Mouse (Mus musculus): ENCODE measurements at regions not wholly inside any gene's neighbourhood (a gene's known extent, or its start where the extent isn't known, plus 50 kb on each side); places are given as distances from the start of the nearest gene placed in this dataset.

- no peak for DNase-seq (ENCODE audit: extremely low read depth)
- Histone ChIP-seq H3K79me2 (replicated peaks; ENCODE audit: control insufficient read depth, extremely low read depth, insufficient read depth, poor library complexity, severe bottlenecking) (no peaks in the 10 kb centered on the region), H3K9me3 (replicated peaks; ENCODE audit: low read length) (peaks cover 4% of the 10 kb centered on the region), H3K9ac (ENCODE audit: insufficient read depth, low read depth) (no peak overlapping the region), H3K4me2 (ENCODE audit: insufficient read depth, low read depth, poor library complexity, severe bottlenecking) (no peak overlapping the region), H3K36me3 (replicated peaks in 1 of 2; ENCODE audit: control insufficient read depth in 1 of 2, insufficient read depth in 1 of 2, low read length in 1 of 2) (no peaks in the 10 kb centered on the region), H3K4me3 (replicated peaks in 1 of 3; ENCODE audit: low read depth in 2 of 3, low read length in 2 of 3, poor library complexity in 1 of 3) (no peak overlapping the region), H3K27me3 (replicated peaks) (no peaks in the 10 kb centered on the region), H3K4me1 (ENCODE audit: control insufficient read depth in 1 of 2, insufficient read depth in 2 of 2) (no peaks in the 10 kb centered on the region), H3K27ac (ENCODE audit: insufficient read depth, low read depth) (no peak overlapping the region)
- in situ Hi-C loops (cut with MboI; ENCODE audit: low pct_ligation_motif_present, low pct_unique_long_range_greater_than_20kb, low sequenced_read_pairs) (no loop called here), dilution Hi-C loops (cut with MboI; ENCODE audit: extremely low pct_ligation_motif_present, extremely low pct_unique_long_range_greater_than_20kb, low sequenced_read_pairs) (no loop called here)
- TF ChIP-seq ELF1 (IDR thresholded peaks at IDR 0.05; ENCODE audit: low read depth, low read length) (no peak), EP300 (IDR thresholded peaks at IDR 0.05; ENCODE audit: low read length) (no peak), ETS1 (conservative IDR thresholded peaks at IDR 0.05; ENCODE audit: low read depth, low read length) (no peak), JUND (conservative IDR thresholded peaks at IDR 0.05; ENCODE audit: low read depth, low read length) (no peak), GABPA (IDR thresholded peaks at IDR 0.05; ENCODE audit: insufficient replicate concordance, low read depth, low read length) (no peak), UBTF (IDR thresholded peaks at IDR 0.05; ENCODE audit: low read depth, low read length) (no peak), MAFK (IDR thresholded peaks at IDR 0.05; ENCODE audit: insufficient replicate concordance, low read length) (no peak), MYC (IDR thresholded peaks at IDR 0.05; ENCODE audit: low read depth, low read length) (no peak), SMC3 (IDR thresholded peaks at IDR 0.05; ENCODE audit: low read depth, low read length) (no peak)
Measured at GRCm38 (mm10) chr14:58480454-58480853, 410.1 kb downstream of the Fgf9 start.

GRCm38 (mm10) chr14:58470678-58471077 is 400.3 kb downstream of the Fgf9 start:
- Histone ChIP-seq H3K9me3 (replicated peaks; ENCODE audit: low read length) (no peaks in the 10 kb centered on the region), H3K36me3 (replicated peaks in 1 of 2; ENCODE audit: control insufficient read depth in 1 of 2, insufficient read depth in 1 of 2, low read length in 1 of 2) (no peaks in the 10 kb centered on the region), H3K4me1 (ENCODE audit: control insufficient read depth in 1 of 2, insufficient read depth in 2 of 2) (0 out of 4 replicates have a peak, but pooled peaks cover 0 to 3% of the 10 kb centered on the region in 2 experiments), H3K27ac (ENCODE audit: insufficient read depth, low read depth) (no peak overlapping the region), H3K4me2 (ENCODE audit: insufficient read depth, low read depth, poor library complexity, severe bottlenecking) (no peak overlapping the region), H3K4me3 (replicated peaks in 1 of 3; ENCODE audit: low read depth in 2 of 3, low read length in 2 of 3, poor library complexity in 1 of 3) (no peak overlapping the region), H3K27me3 (replicated peaks) (no peaks in the 10 kb centered on the region), H3K9ac (ENCODE audit: insufficient read depth, low read depth) (no peak overlapping the region), H3K79me2 (replicated peaks; ENCODE audit: control insufficient read depth, extremely low read depth, insufficient read depth, poor library complexity, severe bottlenecking) (no peaks in the 10 kb centered on the region)
- in situ Hi-C loops (cut with MboI; ENCODE audit: low pct_ligation_motif_present, low pct_unique_long_range_greater_than_20kb, low sequenced_read_pairs) (no loop called here), dilution Hi-C loops (cut with MboI; ENCODE audit: extremely low pct_ligation_motif_present, extremely low pct_unique_long_range_greater_than_20kb, low sequenced_read_pairs) (no loop called here)
- DNase-seq (ENCODE audit: extremely low read depth): no peak
- TF ChIP-seq MAFK (IDR thresholded peaks at IDR 0.05; ENCODE audit: insufficient replicate concordance, low read length): no peak
- TF ChIP-seq ZKSCAN1 (IDR thresholded peaks at IDR 0.05; ENCODE audit: borderline replicate concordance, low read depth, low read length): no peak
- no peak for TF ChIP-seq ZC3H11A (IDR thresholded peaks at IDR 0.05; ENCODE audit: low read depth, low read length)
- TF ChIP-seq MEF2A (IDR thresholded peaks at IDR 0.05; ENCODE audit: borderline replicate concordance, low read depth, low read length): no peak
- no peak for TF ChIP-seq KAT2A (IDR thresholded peaks at IDR 0.05; ENCODE audit: insufficient replicate concordance, low read length)
- no peak for TF ChIP-seq NRF1 (IDR thresholded peaks at IDR 0.05; ENCODE audit: low read depth, low read length)
- TF ChIP-seq TBP (conservative IDR thresholded peaks at IDR 0.05; ENCODE audit: low read depth, low read length): no peak

All from CH12.LX (cell line).